Mouse (Mus musculus): Measurements from ENCODE around the gene Mrps10. TPM values are rescaled to one million over a fixed set of nuclear protein-coding genes. Genes with fewer than 3 reads are reported as not detected.

Gene Mrps10
- polyA plus RNA-seq (2012; rRNA removed; ENCODE audit: low replicate concordance) = 19.5 and 27.3 TPM in 2 replicates

DNA sequence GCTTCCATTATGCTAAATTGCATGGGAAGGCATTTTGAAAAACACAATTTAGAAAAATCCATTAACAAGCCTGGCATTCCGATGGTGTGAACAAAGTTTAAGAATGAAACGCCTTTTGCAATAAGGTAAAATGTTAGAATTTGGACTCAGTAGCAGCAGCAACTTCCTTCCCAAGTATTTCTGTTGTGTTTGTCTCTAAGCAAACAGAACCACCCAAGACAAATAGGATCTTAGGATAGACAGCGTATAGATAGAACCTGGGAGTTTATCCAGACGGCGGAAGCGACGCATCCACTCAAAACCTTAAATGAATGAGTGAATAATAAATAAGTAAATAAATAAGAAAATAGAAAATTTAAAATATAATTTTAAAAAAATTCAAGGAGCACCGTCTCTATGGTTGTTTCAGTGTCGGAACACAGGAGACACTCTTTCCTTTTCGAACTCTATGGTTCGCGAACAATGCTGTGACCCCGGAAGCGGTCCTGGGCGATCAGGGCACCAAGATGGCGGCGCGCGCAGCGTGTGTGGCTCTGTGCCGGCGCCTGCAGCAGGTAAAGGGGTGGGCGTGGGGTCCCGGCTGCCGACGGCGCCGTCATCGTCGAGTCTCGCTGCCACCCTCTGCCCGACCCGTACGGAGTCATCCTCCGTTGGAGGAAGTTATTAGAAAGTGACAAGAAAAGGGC, at the start of gene Mrps10:
Gene Mrps10 (plus strand): TSS at position 487 of the 686 bp plus-strand sequence.

DNA sequence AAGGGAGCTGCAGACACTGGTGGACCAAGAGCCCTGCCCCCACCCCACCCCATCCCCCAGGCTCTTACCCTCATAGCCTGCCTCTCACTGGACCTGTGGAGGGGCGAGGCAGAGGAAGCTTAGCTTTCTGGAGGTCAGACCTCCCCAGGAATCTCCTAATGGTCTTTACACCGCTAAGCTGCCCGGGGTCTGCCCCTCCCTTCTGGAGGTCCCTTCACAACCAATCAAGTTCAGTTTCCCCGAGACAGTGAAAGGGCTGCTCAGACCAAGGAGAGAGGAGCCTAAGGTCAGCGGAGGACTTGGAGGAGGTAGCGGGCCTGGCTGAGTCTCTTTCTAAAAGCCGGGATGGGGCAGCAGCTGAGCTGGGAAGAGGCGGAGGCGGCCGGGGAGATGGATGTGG, 16.5 kb downstream of the Mrps10 start, which contains the start of gene Guca1b:
Gene Guca1b (plus strand): TSS at position 249 of the 400 bp plus-strand sequence.

DNA sequence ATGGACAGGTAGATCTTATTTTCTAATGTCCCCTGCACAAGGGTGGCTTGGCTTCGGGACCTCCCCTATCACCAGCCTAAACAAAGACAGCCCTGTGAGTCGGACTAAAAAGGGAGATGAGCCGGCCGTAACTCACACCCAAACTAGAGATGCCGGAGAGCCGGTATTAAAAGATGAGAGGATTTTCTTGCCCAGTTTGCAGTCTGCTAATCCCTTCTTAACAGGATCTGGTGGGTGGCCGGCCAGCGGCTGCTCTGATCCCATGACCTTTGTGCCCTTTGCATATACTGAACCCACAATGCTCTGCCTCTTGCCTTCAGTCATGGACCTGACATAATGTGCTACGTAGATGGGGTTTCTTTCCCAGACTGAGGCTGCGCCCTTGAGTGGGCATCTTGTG, 31.8 kb downstream of the Mrps10 start, which contains the start of gene Guca1a:
Gene Guca1a (minus strand): TSS at position 134 of the 400 bp plus-strand sequence.

Other genes starting within 250 kb of the Mrps10 start
- 1.8 and 2.7 TPM in 2 replicates for gene Guca1b, start 16.5 kb downstream of the Mrps10 start, polyA plus RNA-seq (2012; rRNA removed; ENCODE audit: low replicate concordance)
- gene Guca1a, start 31.7 kb downstream of the Mrps10 start, polyA plus RNA-seq (2012; rRNA removed; ENCODE audit: low replicate concordance) = 1.6 and 2.7 TPM in 2 replicates
- 2.0 and 2.7 TPM in 2 replicates for gene AI661453, start 67.7 kb downstream of the Mrps10 start, polyA plus RNA-seq (2012; rRNA removed; ENCODE audit: low replicate concordance)
- gene 1700001C19Rik, start 68.5 kb downstream of the Mrps10 start, polyA plus RNA-seq (2012; rRNA removed; ENCODE audit: low replicate concordance) = 0.30 and 0.39 TPM in 2 replicates
- 23.0 and 29.7 TPM in 2 replicates for gene Taf8, start 133.4 kb downstream of the Mrps10 start, polyA plus RNA-seq (2012; rRNA removed; ENCODE audit: low replicate concordance)
- 140 and 227 TPM in 2 replicates for gene Ccnd3, start 136.2 kb downstream of the Mrps10 start, polyA plus RNA-seq (2012; rRNA removed; ENCODE audit: low replicate concordance)
- gene Bysl, start 242.6 kb downstream of the Mrps10 start, polyA plus RNA-seq (2012; rRNA removed; ENCODE audit: low replicate concordance) = 8.7 and 11.1 TPM in 2 replicates
- 20.8 and 39.5 TPM in 2 replicates for gene Med20, start 242.7 kb downstream of the Mrps10 start, polyA plus RNA-seq (2012; rRNA removed; ENCODE audit: low replicate concordance)
- gene Gm20517, start 242.7 kb downstream of the Mrps10 start, polyA plus RNA-seq (2012; rRNA removed; ENCODE audit: low replicate concordance) = 1.0 and 1.2 TPM in 2 replicates